ENCODE assay signal across 8 mouse cellular contexts in genomic region chr11:52281568-52282328, GRCm38 (mm10). TPM values are rescaled to one million over a fixed set of nuclear protein-coding genes. Genes with fewer than 3 reads are reported as not detected.
DNase-seq lines count a peak whose midpoint lies in the region; ATAC-seq and TF ChIP-seq lines count a peak whose summit lies in the region.

No protein-coding gene starts in this region.

- peaks cover 23% of the 10 kb centered on the region; the same call in 1 of the 2 replicates for H3K4me1 ChIP-seq in lung, embryonic 14.5 days (ENCODE audit: insufficient read depth)
- H3K4me1 ChIP-seq in forebrain, embryonic 12.5 days = peaks cover 38% of the 10 kb centered on the region
- peaks cover 29% of the 10 kb centered on the region for H3K4me1 ChIP-seq in limb, embryonic 13.5 days
- H3K4me1 ChIP-seq in stomach, embryonic 15.5 days = peaks cover 27% of the 10 kb centered on the region

- intact Hi-C loops in gastrocnemius, postnatal 36 days (cut with DNase I) = no loop called here

- peak; percentile 34 for DNase-seq in lung, embryonic 14.5 days
- no peak for DNase-seq in lung, postnatal 36 days
- no peak for DNase-seq in gastrocnemius, postnatal 36 days
- DNase-seq in right cerebral cortex, postnatal 4 days = no peak
- DNase-seq in cerebellum, postnatal 25 days = no peak

- TF ChIP-seq CTCF in lung, embryonic 14.5 days (IDR thresholded peaks at IDR 0.05; ENCODE audit: low read depth) = no peak

- ATAC-seq in lung, embryonic 14.5 days (ENCODE audit: insufficient read depth) = no peak
- no peak for ATAC-seq in forebrain, embryonic 12.5 days (ENCODE audit: low FRiP score)
- no peak for ATAC-seq in limb, embryonic 13.5 days (ENCODE audit: low FRiP score, low read depth)
- no peak for ATAC-seq in stomach, embryonic 15.5 days (ENCODE audit: insufficient read depth, low FRiP score, low read depth)

- peak overlapping the region; percentile 62 for H3K4me3 ChIP-seq in lung, embryonic 14.5 days (ENCODE audit: low read depth, low read length)
- peak overlapping the region; percentile 64; the same call in 1 of the 2 replicates for H3K4me3 ChIP-seq in forebrain, embryonic 12.5 days (replicated peaks)
- peak overlapping the region; percentile 68 for H3K4me3 ChIP-seq in limb, embryonic 13.5 days
- H3K4me3 ChIP-seq in stomach, embryonic 15.5 days (replicated peaks) = peak overlapping the region; percentile 70

- H3K27me3 ChIP-seq in lung, embryonic 14.5 days (ENCODE audit: insufficient read depth, low read length) = no peaks in the 10 kb centered on the region
- H3K27me3 ChIP-seq in forebrain, embryonic 12.5 days = peaks cover 61% of the 10 kb centered on the region
- peaks cover 44% of the 10 kb centered on the region for H3K27me3 ChIP-seq in limb, embryonic 13.5 days
- no peaks in the 10 kb centered on the region for H3K27me3 ChIP-seq in stomach, embryonic 15.5 days (replicated peaks)

- H3K9ac ChIP-seq in lung, embryonic 14.5 days = no peak overlapping the region; the same call in 1 of the 2 replicates
- H3K9ac ChIP-seq in forebrain, embryonic 12.5 days = peak overlapping the region; percentile 69; the same call in 1 of the 2 replicates
- H3K9ac ChIP-seq in limb, embryonic 13.5 days = no peak overlapping the region
- no peak overlapping the region for H3K9ac ChIP-seq in stomach, embryonic 15.5 days

- peak overlapping the region; percentile 78 for H3K4me2 ChIP-seq in lung, embryonic 14.5 days
- peak overlapping the region; percentile 95 for H3K4me2 ChIP-seq in forebrain, embryonic 12.5 days
- peak overlapping the region; percentile 96 for H3K4me2 ChIP-seq in limb, embryonic 13.5 days (replicated peaks)
- peak overlapping the region; percentile 96 for H3K4me2 ChIP-seq in stomach, embryonic 15.5 days

- H3K9me3 ChIP-seq in lung, embryonic 14.5 days (ENCODE audit: low read depth, low read length) = no peaks in the 10 kb centered on the region
- H3K9me3 ChIP-seq in forebrain, embryonic 12.5 days = no peaks in the 10 kb centered on the region
- H3K9me3 ChIP-seq in limb, embryonic 13.5 days = no peaks in the 10 kb centered on the region
- no peaks in the 10 kb centered on the region for H3K9me3 ChIP-seq in stomach, embryonic 15.5 days

- peaks cover 18% of the 10 kb centered on the region; the same call in 1 of the 2 replicates for H3K36me3 ChIP-seq in lung, embryonic 14.5 days (ENCODE audit: insufficient read depth)
- H3K36me3 ChIP-seq in forebrain, embryonic 12.5 days (replicated peaks) = no peaks in the 10 kb centered on the region
- no peaks in the 10 kb centered on the region for H3K36me3 ChIP-seq in limb, embryonic 13.5 days
- H3K36me3 ChIP-seq in stomach, embryonic 15.5 days = no peaks in the 10 kb centered on the region

- H3K27ac ChIP-seq in lung, embryonic 14.5 days (ENCODE audit: low read depth) = no peak overlapping the region
- H3K27ac ChIP-seq in forebrain, embryonic 12.5 days = no peak overlapping the region
- H3K27ac ChIP-seq in limb, embryonic 13.5 days = no peak overlapping the region
- H3K27ac ChIP-seq in stomach, embryonic 15.5 days = no peak overlapping the region

- 55% methylated on average over 19 of the region's 19 CpGs for WGBS in lung, embryonic 14.5 days
- 63% methylated on average over 19 of the region's 19 CpGs for WGBS in forebrain, embryonic 12.5 days
- 65% methylated on average over 19 of the region's 19 CpGs for WGBS in limb, embryonic 13.5 days
- 71% methylated on average over 19 of the region's 19 CpGs for WGBS in stomach, embryonic 15.5 days

RNA-seq across cellular contexts. Expression of gene Tcf7, which starts 1.1 kb away (rescaled TPM):
- 64.2 and 68.8 TPM in 2 replicates for polyA plus RNA-seq in lung, embryonic 14.5 days (2014; fragmentation: Nextera tagmentation; extraction: Ambion mirVana)
- polyA plus RNA-seq in forebrain, embryonic 12.5 days (2016; fragmentation: Nextera tagmentation; extraction: Ambion mirVana) = 5.4 TPM in 2 replicates
- polyA plus RNA-seq in limb, embryonic 13.5 days (2015; fragmentation: Nextera tagmentation; extraction: Ambion mirVana) = 8.0 and 8.5 TPM in 2 replicates
- polyA plus RNA-seq in stomach, embryonic 15.5 days (2015; fragmentation: Nextera tagmentation; extraction: Ambion mirVana) = 7.5 and 7.6 TPM in 2 replicates
- 1 to 10 TPM in 1 of 2 experiments, under 1 TPM in 1; 0.62 to 6.2 TPM for total RNA-seq in gastrocnemius, postnatal 36 days (2021)

RNA-seq across cellular contexts. Expression of gene Skp1a, which starts 50.0 kb away (rescaled TPM):
- 781 and 807 TPM in 2 replicates for polyA plus RNA-seq in lung, embryonic 14.5 days (2014; fragmentation: Nextera tagmentation; extraction: Ambion mirVana)
- polyA plus RNA-seq in forebrain, embryonic 12.5 days (2016; fragmentation: Nextera tagmentation; extraction: Ambion mirVana) = 958 and 1,041 TPM in 2 replicates
- 926 and 931 TPM in 2 replicates for polyA plus RNA-seq in limb, embryonic 13.5 days (2015; fragmentation: Nextera tagmentation; extraction: Ambion mirVana)
- polyA plus RNA-seq in stomach, embryonic 15.5 days (2015; fragmentation: Nextera tagmentation; extraction: Ambion mirVana) = 657 and 713 TPM in 2 replicates
- 100 to 1,000 TPM; 244 to 259 TPM for total RNA-seq in gastrocnemius, postnatal 36 days (2021)
